Mouse (Mus musculus) liver, adult 2 months (tissue): ENCODE measurements around the gene Gm525. TPM values are rescaled to one million over a fixed set of nuclear protein-coding genes. Genes with fewer than 3 reads are reported as not detected.

Experiments used
- DNase-seq: peaks from one replicate; pipeline ENCODE4 v3.0.0-alpha.2; 2011; ENCODE audit warnings: low read depth, low spot score; ENCODE audit errors: extremely low read depth
- H3K27ac ChIP-seq: fragments of 200-500 bp; replicated peaks from 2 replicates; pipeline ENCODE4 v1.5.1; 2012; ENCODE audit warnings: low read depth, mild to moderate bottlenecking, control low read depth, inconsistent platforms, low read length; ENCODE audit not compliant: insufficient read depth
- H3K27me3 ChIP-seq: fragments of 200-500 bp; 2 replicates; pipeline ENCODE4 v1.6.1; 2012; ENCODE audit warnings: mild to moderate bottlenecking, moderate library complexity, low read length, inconsistent platforms; ENCODE audit not compliant: control insufficient read depth, insufficient read depth
- H3K36me3 ChIP-seq: fragments of 200-500 bp; 2 replicates; pipeline ENCODE4 v1.6.1; 2012; ENCODE audit warnings: low read length, inconsistent platforms; ENCODE audit not compliant: control insufficient read depth, insufficient read depth
- H3K4me1 ChIP-seq: fragments of 200-500 bp; 2 replicates; pipeline ENCODE4 v1.6.1; 2011; ENCODE audit warnings: low read length; ENCODE audit not compliant: control insufficient read depth, insufficient read depth
- H3K4me3 ChIP-seq: fragments of 200-500 bp; 2 replicates; pipeline ENCODE4 v1.5.1; 2011; ENCODE audit warnings: low read depth, mild to moderate bottlenecking, control low read depth, low read length, moderate library complexity; ENCODE audit not compliant: insufficient read depth
- H3K79me2 ChIP-seq: fragments of 200-500 bp; 2 replicates; pipeline ENCODE4 v1.6.1; 2012; ENCODE audit warnings: inconsistent platforms, mild to moderate bottlenecking, low read length, moderate library complexity; ENCODE audit not compliant: control insufficient read depth, insufficient read depth
- H3K9ac ChIP-seq: fragments of 200-500 bp; 2 replicates; pipeline ENCODE4 v1.6.1; 2012; ENCODE audit warnings: low read depth, mild to moderate bottlenecking, control low read depth, inconsistent platforms, low read length
- CTCF ChIP-seq: fragments of 200-500 bp; IDR thresholded peaks from 2 replicates; pipeline ENCODE4 v1.5.1; 2011; ENCODE audit warnings: low read depth, low read length, control low read depth
- POLR2A ChIP-seq: fragments of 200-500 bp; IDR thresholded peaks from 2 replicates; pipeline ENCODE4 v1.6.1; 2011; ENCODE audit warnings: low read length, control low read depth; ENCODE audit not compliant: insufficient read depth; ENCODE audit errors: extremely low read depth
- WGBS: fragments of 180-500 bp; shearing (Covaris S2); methylation state at CpG from one replicate; pipeline ENCODE4 v1.1.7; 2018; 5-methylcytosine and 5-hydroxymethylcytosine counted together
- polyA plus RNA-seq: library from polyadenylated mRNA; depleted of rRNA; stranded (reverse); fragments of >200 nt; gene quantifications from 2 replicates; pipeline ENCODE4 v1.2.3, GENCODE M21; 2012
- total RNA-seq: library from RNA; depleted of rRNA; stranded (reverse); fragments of >200 nt; gene quantifications from 2 replicates; pipeline ENCODE4 v1.2.3, GENCODE M21; 2014

Gene Gm525
- total and polyA plus RNA-seq, 2 experiments: not detected

- no peaks in the 10 kb centered on the region for H3K27me3 ChIP-seq
- H3K36me3 ChIP-seq: no peaks in the 10 kb centered on the region
- H3K27ac ChIP-seq: no peak overlapping the region
- DNase-seq: no peak
- no peaks in the 10 kb centered on the region for H3K79me2 ChIP-seq
- 86% methylated on average over 14 of the region's 14 CpGs for WGBS
- H3K9ac ChIP-seq: no peak overlapping the region
- H3K4me1 ChIP-seq: peaks cover 2% of the 10 kb centered on the region; the same call in 1 of the 2 replicates
- H3K4me3 ChIP-seq: no peak overlapping the region
- TF ChIP-seq CTCF (no peak), POLR2A (no peak)
Measured at GRCm38 (mm10) chr11:89068649-89069048, 5.0 kb upstream of the Gm525 start.

- H3K9ac ChIP-seq: no peak overlapping the region
- TF ChIP-seq POLR2A (no peak), CTCF (no peak)
- no peak overlapping the region for H3K4me3 ChIP-seq
- WGBS: 23% methylated on average over 6 of the region's 6 CpGs
- no peak overlapping the region for H3K27ac ChIP-seq
- H3K27me3 ChIP-seq: no peaks in the 10 kb centered on the region
- DNase-seq: no peak
- H3K36me3 ChIP-seq: no peaks in the 10 kb centered on the region
- peaks cover 2% of the 10 kb centered on the region; the same call in 1 of the 2 replicates for H3K4me1 ChIP-seq
- no peaks in the 10 kb centered on the region for H3K79me2 ChIP-seq
Measured at GRCm38 (mm10) chr11:89069303-89069702, 4.3 kb upstream of the Gm525 start.

GRCm38 (mm10) chr11:89071522-89071921 lies 2.1 kb upstream of the Gm525 start:
- no peak overlapping the region for H3K9ac ChIP-seq
- no peak for DNase-seq
- WGBS: 79% methylated on average over 5 of the region's 5 CpGs

GRCm38 (mm10) chr11:89074783-89075413 lies 1.3 kb downstream of the Gm525 start:
- H3K4me3 ChIP-seq: no peak overlapping the region
- WGBS: 89% methylated on average over 19 of the region's 19 CpGs
- no peak for DNase-seq
- H3K79me2 ChIP-seq: no peaks in the 10 kb centered on the region
- H3K27ac ChIP-seq: no peak overlapping the region
- no peak for TF ChIP-seq CTCF
- H3K4me1 ChIP-seq: no peaks in the 10 kb centered on the region
- no peaks in the 10 kb centered on the region for H3K27me3 ChIP-seq
- H3K36me3 ChIP-seq: no peaks in the 10 kb centered on the region
- no peak overlapping the region for H3K9ac ChIP-seq

More at GRCm38 (mm10) chr11:89071522-89071921, 2.1 kb upstream of the Gm525 start:
- H3K4me3 ChIP-seq: no peak overlapping the region
- H3K27ac ChIP-seq: no peak overlapping the region
- H3K27me3 ChIP-seq: no peaks in the 10 kb centered on the region
- TF ChIP-seq CTCF (no peak), POLR2A (no peak)
- no peaks in the 10 kb centered on the region for H3K79me2 ChIP-seq
- no peaks in the 10 kb centered on the region for H3K36me3 ChIP-seq
- peaks cover 2% of the 10 kb centered on the region; the same call in 1 of the 2 replicates for H3K4me1 ChIP-seq

GRCm38 (mm10) chr11:89076370-89076821 lies 2.8 kb downstream of the Gm525 start:
- 60% methylated on average over 4 of the region's 4 CpGs for WGBS
- no peaks in the 10 kb centered on the region for H3K79me2 ChIP-seq
- no peaks in the 10 kb centered on the region for H3K36me3 ChIP-seq
- H3K27me3 ChIP-seq: no peaks in the 10 kb centered on the region
- DNase-seq: no peak
- H3K4me3 ChIP-seq: no peak overlapping the region
- H3K9ac ChIP-seq: no peak overlapping the region
- H3K27ac ChIP-seq: peak overlapping the region; percentile 19; the same call in 1 of the 2 replicates
- H3K4me1 ChIP-seq: no peaks in the 10 kb centered on the region
- no peak for TF ChIP-seq POLR2A
- no peak for TF ChIP-seq CTCF

- no peak overlapping the region for H3K4me3 ChIP-seq
- H3K27ac ChIP-seq: no peak overlapping the region
- no peak for DNase-seq
- H3K4me1 ChIP-seq: no peaks in the 10 kb centered on the region
- no peaks in the 10 kb centered on the region for H3K36me3 ChIP-seq
- WGBS: 89% methylated on average over 8 of the region's 8 CpGs
- H3K27me3 ChIP-seq: no peaks in the 10 kb centered on the region
- no peaks in the 10 kb centered on the region for H3K79me2 ChIP-seq
- TF ChIP-seq POLR2A (no peak), CTCF (no peak)
- H3K9ac ChIP-seq: no peak overlapping the region
Measured at GRCm38 (mm10) chr11:89077601-89078000, 4.0 kb downstream of the Gm525 start.
